ENCODE assay signal across 8 mouse cellular contexts in genomic region chr16:93770271-93770926, GRCm38 (mm10). TPM values are rescaled to one million over a fixed set of nuclear protein-coding genes. Genes with fewer than 3 reads are reported as not detected.
DNase-seq lines count a peak whose midpoint lies in the region; ATAC-seq and TF ChIP-seq lines count a peak whose summit lies in the region.

No protein-coding gene starts in this region.

- 0 out of 2 replicates have a peak overlapping the region, but pooled peaks have one; percentile 7 for H3K4me2 ChIP-seq in heart, embryonic 16.5 days (ENCODE audit: low read depth, low read length)
- H3K4me2 ChIP-seq in heart, embryonic 11.5 days = no peak overlapping the region
- H3K4me2 ChIP-seq in lung, embryonic 14.5 days = peak overlapping the region; percentile 32; the same call in 1 of the 2 replicates
- no peak overlapping the region for H3K4me2 ChIP-seq in forebrain, embryonic 16.5 days (ENCODE audit: low read length)

- no peaks in the 10 kb centered on the region for H3K9me3 ChIP-seq in heart, embryonic 16.5 days (replicated peaks; ENCODE audit: control insufficient read depth, low read length)
- no peaks in the 10 kb centered on the region for H3K9me3 ChIP-seq in heart, embryonic 11.5 days (replicated peaks; ENCODE audit: control insufficient read depth, low read length)
- H3K9me3 ChIP-seq in lung, embryonic 14.5 days (ENCODE audit: low read depth, low read length) = no peaks in the 10 kb centered on the region
- H3K9me3 ChIP-seq in forebrain, embryonic 16.5 days (ENCODE audit: control insufficient read depth, low read length) = no peaks in the 10 kb centered on the region

- no peak overlapping the region for H3K27ac ChIP-seq in heart, embryonic 16.5 days (ENCODE audit: low read length)
- H3K27ac ChIP-seq in heart, embryonic 11.5 days (ENCODE audit: low read depth, low read length) = no peak overlapping the region
- no peak overlapping the region for H3K27ac ChIP-seq in lung, embryonic 14.5 days (ENCODE audit: low read depth)
- no peak overlapping the region for H3K27ac ChIP-seq in forebrain, embryonic 16.5 days (ENCODE audit: low read length)

- TF ChIP-seq CTCF in lung, embryonic 14.5 days (IDR thresholded peaks at IDR 0.05; ENCODE audit: low read depth) = no peak

- peak; percentile 85 for ATAC-seq in heart, embryonic 16.5 days (replicated peaks; ENCODE audit: extremely low read depth, insufficient read depth, low FRiP score)
- no peak for ATAC-seq in heart, embryonic 11.5 days (replicated peaks; ENCODE audit: insufficient number of reproducible peaks, low FRiP score, low TSS enrichment)
- peak; percentile 83 for ATAC-seq in lung, embryonic 14.5 days (ENCODE audit: insufficient read depth)
- no peak for ATAC-seq in megakaryocyte progenitor cell, adult 5-6 weeks (replicated peaks; ENCODE audit: poor library complexity)
- no peak for ATAC-seq in forebrain, embryonic 16.5 days

- peaks cover 4% of the 10 kb centered on the region for H3K36me3 ChIP-seq in heart, embryonic 16.5 days (ENCODE audit: control insufficient read depth, insufficient read depth)
- H3K36me3 ChIP-seq in heart, embryonic 11.5 days (ENCODE audit: control insufficient read depth, insufficient read depth, low read length) = no peaks in the 10 kb centered on the region
- no peaks in the 10 kb centered on the region; the same call in 1 of the 2 replicates for H3K36me3 ChIP-seq in lung, embryonic 14.5 days (ENCODE audit: insufficient read depth)
- H3K36me3 ChIP-seq in forebrain, embryonic 16.5 days (ENCODE audit: control insufficient read depth, insufficient read depth) = peaks cover 10% of the 10 kb centered on the region

- DNase-seq in ZHBTc4 (ENCODE audit: low read depth, low spot score) = peak; percentile 39
- DNase-seq in kidney, adult 18-20 months = peak; percentile 72
- peak; percentile 72 for DNase-seq in lung, embryonic 14.5 days
- no peak for DNase-seq in yolk sac, embryonic 10.5 days (ENCODE audit: low spot score)

- no peak overlapping the region for H3K4me3 ChIP-seq in heart, embryonic 16.5 days (ENCODE audit: low read length)
- no peak overlapping the region for H3K4me3 ChIP-seq in heart, embryonic 11.5 days (ENCODE audit: low read depth, low read length)
- no peak overlapping the region for H3K4me3 ChIP-seq in lung, embryonic 14.5 days (ENCODE audit: low read depth, low read length)
- no peak overlapping the region for H3K4me3 ChIP-seq in forebrain, embryonic 16.5 days (replicated peaks; ENCODE audit: low read length)

- no peaks in the 10 kb centered on the region for H3K4me1 ChIP-seq in heart, embryonic 16.5 days (ENCODE audit: control insufficient read depth, insufficient read depth, low read length)
- H3K4me1 ChIP-seq in heart, embryonic 11.5 days (ENCODE audit: control insufficient read depth, insufficient read depth, low read length) = 0 out of 2 replicates have a peak, but pooled peaks cover 2% of the 10 kb centered on the region
- H3K4me1 ChIP-seq in lung, embryonic 14.5 days (ENCODE audit: insufficient read depth) = no peaks in the 10 kb centered on the region
- no peaks in the 10 kb centered on the region for H3K4me1 ChIP-seq in forebrain, embryonic 16.5 days (replicated peaks; ENCODE audit: control insufficient read depth, insufficient read depth, low read length)

- 58% methylated on average over 32 of the region's 32 CpGs for WGBS in heart, embryonic 16.5 days
- WGBS in heart, embryonic 11.5 days (ENCODE audit: insufficient replicate concordance) = 70% methylated on average over 32 of the region's 32 CpGs
- WGBS in lung, embryonic 14.5 days = 55% methylated on average over 32 of the region's 32 CpGs
- WGBS in forebrain, embryonic 16.5 days = 73% methylated on average over 32 of the region's 32 CpGs

- no peaks in the 10 kb centered on the region for H3K27me3 ChIP-seq in heart, embryonic 16.5 days (ENCODE audit: control insufficient read depth, insufficient read depth, low read length)
- peaks cover 3% of the 10 kb centered on the region; the same call in 1 of the 2 replicates for H3K27me3 ChIP-seq in heart, embryonic 11.5 days (ENCODE audit: control insufficient read depth, insufficient read depth, low read length)
- no peaks in the 10 kb centered on the region for H3K27me3 ChIP-seq in lung, embryonic 14.5 days (ENCODE audit: insufficient read depth, low read length)
- no peaks in the 10 kb centered on the region for H3K27me3 ChIP-seq in forebrain, embryonic 16.5 days (replicated peaks; ENCODE audit: control insufficient read depth, insufficient read depth, low read length)

- H3K9ac ChIP-seq in heart, embryonic 16.5 days (ENCODE audit: low read length) = no peak overlapping the region
- H3K9ac ChIP-seq in heart, embryonic 11.5 days (ENCODE audit: low read depth, low read length) = no peak overlapping the region
- no peak overlapping the region for H3K9ac ChIP-seq in lung, embryonic 14.5 days
- H3K9ac ChIP-seq in forebrain, embryonic 16.5 days (replicated peaks; ENCODE audit: low read depth, low read length) = no peak overlapping the region

RNA-seq across cellular contexts. Expression of gene Dop1b, which starts 58.7 kb away (rescaled TPM):
- 8.4 and 10.3 TPM in 2 replicates for polyA plus RNA-seq in heart, embryonic 16.5 days (2015; fragmentation: Nextera tagmentation; extraction: Ambion mirVana)
- 5.6 and 6.3 TPM in 2 replicates for polyA plus RNA-seq in heart, embryonic 11.5 days (2014; fragmentation: Nextera tagmentation; extraction: Ambion mirVana)
- polyA plus RNA-seq in lung, embryonic 14.5 days (2014; fragmentation: Nextera tagmentation; extraction: Ambion mirVana) = 13.4 and 16.2 TPM in 2 replicates
- 8.6 and 9.7 TPM in 2 replicates for total RNA-seq in megakaryocyte progenitor cell, adult 5-6 weeks (2015)
- 4.7 and 5.8 TPM in 2 replicates for total RNA-seq in megakaryocyte progenitor cell, adult 5-6 weeks (2017)
- 27.6 and 43.3 TPM in 2 replicates for polyA plus RNA-seq in forebrain, embryonic 16.5 days (2015; fragmentation: Nextera tagmentation; extraction: Ambion mirVana)

Comparison
In these comparisons a context has a peak if more than half of its experiments do, and no peak if none do; other contexts are left out.
1. ATAC-seq: peak in heart, embryonic 16.5 days (single experiment) and lung, embryonic 14.5 days (single experiment); none in heart, embryonic 11.5 days (single experiment), megakaryocyte progenitor cell, adult 5-6 weeks (single experiment) and forebrain, embryonic 16.5 days (single experiment).
2. H3K4me2 ChIP-seq: peak in heart, embryonic 16.5 days (single experiment) and lung, embryonic 14.5 days (single experiment); none in heart, embryonic 11.5 days (single experiment) and forebrain, embryonic 16.5 days (single experiment).